Mouse (Mus musculus) heart, embryonic 15.5 days (tissue): Measurements from ENCODE around the gene Serpinb13. TPM values are rescaled to one million over a fixed set of nuclear protein-coding genes. Genes with fewer than 3 reads are reported as not detected.
A peak's percentile ranks its signal among the peaks of the same experiment; 100 is the strongest.

Source experiments
- ATAC-seq: fragments of 200-750 bp; cut with Nextera tagmentation; replicated peaks from 2 replicates; pipeline ENCODE4 v1.8.0; 2017; ENCODE audit warnings: low read depth, moderate TSS enrichment; ENCODE audit not compliant: insufficient number of reproducible peaks, insufficient read depth, low FRiP score
- H3K27ac ChIP-seq: fragments of 300-500 bp; sonication (generic); 2 replicates; pipeline ENCODE4 v1.5.1; 2015; ENCODE audit warnings: mild to moderate bottlenecking, inconsistent platforms
- H3K27me3 ChIP-seq: fragments of 300-500 bp; sonication (generic); 2 replicates; pipeline ENCODE4 v1.6.1; 2015; ENCODE audit warnings: inconsistent platforms
- H3K36me3 ChIP-seq: fragments of 300-500 bp; sonication (generic); 2 replicates; pipeline ENCODE4 v1.6.1; 2015; ENCODE audit warnings: mild to moderate bottlenecking, inconsistent platforms
- H3K4me1 ChIP-seq: fragments of 300-500 bp; sonication (generic); replicated peaks from 2 replicates; pipeline ENCODE4 v1.6.1; 2015; ENCODE audit warnings: inconsistent platforms
- H3K4me2 ChIP-seq: fragments of 300-500 bp; sonication (generic); 2 replicates; pipeline ENCODE4 v1.6.1; 2015; ENCODE audit warnings: inconsistent platforms, mild to moderate bottlenecking, moderate library complexity
- H3K4me3 ChIP-seq: fragments of 300-500 bp; sonication (generic); 2 replicates; pipeline ENCODE4 v1.5.1; 2015; ENCODE audit warnings: mild to moderate bottlenecking, inconsistent platforms
- H3K9ac ChIP-seq: fragments of 300-500 bp; sonication (generic); 2 replicates; pipeline ENCODE4 v1.6.1; 2015; ENCODE audit warnings: mild to moderate bottlenecking, inconsistent platforms
- H3K9me3 ChIP-seq: fragments of 300-500 bp; sonication (generic); replicated peaks from 2 replicates; pipeline ENCODE4 v1.6.1; 2016; ENCODE audit warnings: inconsistent platforms
- WGBS: fragments of 180-500 bp; shearing (Covaris S2); methylation state at CpG from one replicate; pipeline ENCODE4 v1.1.7; 2015; ENCODE audit warnings: mixed read lengths; 5-methylcytosine and 5-hydroxymethylcytosine counted together
- polyA plus RNA-seq: library from polyadenylated mRNA; unstranded; fragments of >200 nt; fragmentation: Nextera tagmentation; extraction: Ambion mirVana; gene quantifications from 2 replicates; pipeline ENCODE4 v1.2.1, GENCODE M21; 2015

Serpinb13 gene
- polyA plus RNA-seq: not detected in 2 replicates

DNA sequence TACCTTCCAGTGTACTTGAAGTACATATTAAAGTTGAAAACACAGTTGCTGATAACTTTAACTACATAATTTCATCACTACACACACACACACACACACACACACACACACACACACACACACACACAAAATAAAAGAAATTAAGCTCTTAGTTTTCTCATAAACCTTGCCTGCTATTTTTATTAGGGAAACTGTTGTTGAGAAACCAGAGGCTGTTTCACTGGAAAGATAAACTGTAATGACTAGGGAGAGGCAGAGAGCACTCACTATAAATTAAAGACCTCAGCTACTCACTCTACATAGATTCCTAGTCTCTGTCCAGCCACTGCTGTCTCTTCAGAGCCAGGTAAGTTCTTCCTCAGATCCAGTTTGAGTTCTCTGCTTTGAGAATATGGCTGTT is at the start of gene Serpinb13:
Serpinb13 (plus strand) TSS at position 301 of the 400 bp plus-strand sequence.
- Histone ChIP-seq H3K27me3 (no peaks in the 10 kb centered on the region), H3K4me2 (no peak within 1 kb of the TSS), H3K9ac (no peak within 1 kb of the TSS), H3K27ac (no peak within 1 kb of the TSS), H3K9me3 (no peaks in the 10 kb centered on the region), H3K4me3 (no peak within 1 kb of the TSS), H3K4me1 (no peaks in the 10 kb centered on the region), H3K36me3 (no peaks in the 10 kb centered on the region)
- ATAC-seq: no peak

DNA sequence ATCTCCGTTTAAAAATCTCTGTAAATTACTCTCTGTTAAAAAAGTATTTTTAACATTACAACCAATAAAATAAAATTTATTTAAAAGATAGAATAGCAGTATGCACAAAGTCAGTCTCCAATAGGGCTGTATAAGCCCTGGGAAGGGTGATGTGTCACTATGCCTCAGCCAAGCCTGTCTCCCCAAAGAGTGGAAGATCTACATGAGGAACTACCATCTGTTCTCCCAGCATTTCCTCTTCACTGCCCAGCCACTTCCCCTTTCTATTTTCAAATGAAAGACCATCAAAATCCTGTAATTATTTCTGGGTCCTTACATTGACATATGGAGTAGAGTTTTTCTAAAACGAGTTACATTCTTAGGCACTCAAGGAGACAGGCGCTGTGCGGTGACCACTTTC is 48.8 kb upstream of the Serpinb13 start:
- H3K4me3 ChIP-seq: no peak overlapping the region
- ATAC-seq: no peak
- no peaks in the 10 kb centered on the region for H3K27me3 ChIP-seq
- 73% methylated on average over 4 of the region's 4 CpGs for WGBS
- H3K27ac ChIP-seq: no peak overlapping the region
- no peak overlapping the region for H3K9ac ChIP-seq
- no peaks in the 10 kb centered on the region for H3K36me3 ChIP-seq
- no peaks in the 10 kb centered on the region for H3K4me1 ChIP-seq
- H3K4me2 ChIP-seq: no peak overlapping the region
- H3K9me3 ChIP-seq: no peaks in the 10 kb centered on the region

DNA sequence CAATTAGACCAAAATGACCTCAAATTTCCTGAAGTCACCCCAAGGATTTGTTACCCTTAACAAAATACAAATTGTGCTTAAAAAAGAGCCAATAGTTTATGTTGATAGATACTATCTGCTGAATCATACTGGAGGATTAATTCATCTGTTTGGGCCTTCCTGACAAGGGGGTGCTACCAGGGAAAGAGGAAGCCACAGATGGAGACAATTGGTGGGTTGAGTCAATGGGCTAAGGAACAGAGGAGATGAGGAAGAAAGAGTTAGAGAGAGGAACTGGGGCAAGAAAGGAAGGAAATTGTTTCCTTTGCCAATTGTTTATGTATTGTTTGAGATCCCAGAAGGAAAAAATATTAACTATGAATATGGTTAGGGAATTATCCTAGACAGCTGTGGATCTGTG is 47.1 kb upstream of the Serpinb13 start:
- H3K9me3 ChIP-seq: no peaks in the 10 kb centered on the region
- no peak overlapping the region for H3K27ac ChIP-seq
- no peaks in the 10 kb centered on the region for H3K27me3 ChIP-seq
- H3K9ac ChIP-seq: no peak overlapping the region
- ATAC-seq: no peak
- H3K4me3 ChIP-seq: no peak overlapping the region
- H3K36me3 ChIP-seq: no peaks in the 10 kb centered on the region
- no peaks in the 10 kb centered on the region for H3K4me1 ChIP-seq
- no peak overlapping the region for H3K4me2 ChIP-seq

DNA sequence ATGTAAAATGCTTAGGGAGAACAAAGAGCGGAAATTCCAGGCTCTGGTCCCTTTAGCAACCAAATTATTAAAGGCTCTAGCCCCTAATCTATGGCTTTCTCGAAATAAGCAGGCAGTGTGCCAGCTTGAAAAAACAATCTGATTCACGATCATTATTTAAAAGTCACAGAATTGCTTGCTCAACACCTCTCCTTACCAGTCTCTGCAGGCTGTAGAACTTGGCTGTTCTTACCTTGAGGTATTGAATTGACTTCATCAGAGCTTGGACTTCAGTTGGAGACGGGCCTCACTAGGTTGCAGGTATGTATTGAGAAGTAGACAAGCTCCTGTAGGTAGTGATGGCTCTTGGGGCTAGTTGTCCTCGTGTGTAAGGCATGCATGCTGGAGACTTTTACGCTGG is 46.5 kb upstream of the Serpinb13 start, which contains the start of gene Serpinb12:
Serpinb12 (plus strand) TSS at position 185 of the 400 bp plus-strand sequence.
- Histone ChIP-seq H3K27me3 (no peaks in the 10 kb centered on the region), H3K4me3 (no peak within 1 kb of the TSS), H3K4me1 (no peaks in the 10 kb centered on the region), H3K9me3 (no peaks in the 10 kb centered on the region), H3K36me3 (no peaks in the 10 kb centered on the region), H3K27ac (no peak within 1 kb of the TSS), H3K4me2 (no peak within 1 kb of the TSS), H3K9ac (no peak within 1 kb of the TSS)
- ATAC-seq: no peak
- whole genome bisulfite sequencing: 68% methylated on average over 6 of the region's 6 CpGs

DNA sequence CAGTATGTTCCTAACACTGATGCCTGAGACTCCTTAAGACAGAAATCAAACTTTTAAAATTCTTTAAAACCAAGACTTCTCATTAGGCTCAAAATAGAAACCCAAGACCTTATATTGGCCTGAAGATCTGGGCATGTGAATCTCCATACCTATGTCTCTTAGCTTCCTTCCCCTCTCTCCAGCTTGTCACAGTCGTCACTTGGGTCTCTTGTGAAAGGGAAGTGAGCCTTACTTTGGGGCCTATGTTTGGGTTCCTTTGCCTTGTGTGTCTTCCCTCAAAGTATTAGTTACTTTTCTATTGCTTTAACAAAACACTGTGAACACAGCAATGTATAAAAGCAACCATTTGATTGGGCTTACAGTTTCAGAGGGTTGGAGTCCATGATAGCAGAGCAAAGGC is 33.6 kb upstream of the Serpinb13 start:
- no peaks in the 10 kb centered on the region for H3K36me3 ChIP-seq
- H3K9me3 ChIP-seq: no peaks in the 10 kb centered on the region
- no peak for ATAC-seq
- no peaks in the 10 kb centered on the region for H3K27me3 ChIP-seq
- no peak overlapping the region for H3K9ac ChIP-seq
- no peak overlapping the region for H3K4me3 ChIP-seq
- no peaks in the 10 kb centered on the region for H3K4me1 ChIP-seq
- no peak overlapping the region for H3K27ac ChIP-seq
- WGBS: 61% methylated on average over 1 of the region's 1 CpGs
- no peak overlapping the region for H3K4me2 ChIP-seq

DNA sequence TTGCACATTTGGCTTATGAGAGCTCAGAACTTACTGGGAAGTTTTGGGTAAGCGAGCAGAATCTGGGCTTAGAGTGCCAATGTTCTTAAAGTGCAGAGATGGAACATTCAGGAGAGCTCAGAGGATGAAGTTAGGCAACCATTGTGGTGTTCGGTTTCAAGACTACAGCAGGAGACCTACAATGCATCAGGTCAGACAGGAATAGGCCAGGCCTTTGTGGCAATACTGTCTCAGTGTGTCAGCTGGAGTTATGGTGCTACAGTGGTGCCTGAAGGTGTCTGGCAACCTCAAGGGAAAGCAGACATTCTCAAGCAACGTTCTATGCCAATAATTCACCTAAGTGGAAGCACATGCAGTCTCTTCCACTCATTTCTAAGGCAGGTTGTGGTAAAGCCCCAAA is 20.8 kb upstream of the Serpinb13 start:
- no peaks in the 10 kb centered on the region for H3K9me3 ChIP-seq
- H3K36me3 ChIP-seq: no peaks in the 10 kb centered on the region
- no peak overlapping the region for H3K4me2 ChIP-seq
- H3K27me3 ChIP-seq: no peaks in the 10 kb centered on the region
- 65% methylated on average over 3 of the region's 3 CpGs for WGBS
- ATAC-seq: no peak
- no peak overlapping the region for H3K4me3 ChIP-seq
- no peak overlapping the region for H3K9ac ChIP-seq
- H3K4me1 ChIP-seq: no peaks in the 10 kb centered on the region
- H3K27ac ChIP-seq: no peak overlapping the region

DNA sequence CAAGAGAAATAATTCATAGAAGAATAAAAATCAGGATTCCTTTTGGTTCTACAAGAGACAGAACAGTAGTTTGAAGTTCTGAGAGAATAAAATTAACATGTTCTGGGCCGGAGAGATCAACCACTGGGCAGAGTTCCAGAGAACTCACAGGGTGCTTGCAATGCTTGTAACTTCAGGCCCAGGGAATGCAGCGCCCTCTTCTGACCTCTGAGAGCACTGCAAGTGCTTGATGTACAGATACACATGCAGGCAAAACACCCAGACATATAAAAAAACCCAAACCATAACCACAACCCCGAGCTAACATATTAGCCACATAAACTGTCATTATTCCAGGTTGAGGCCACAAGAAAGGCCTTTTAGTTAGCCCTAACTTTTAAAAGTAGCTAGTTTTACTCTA is 19.8 kb upstream of the Serpinb13 start:
- no peak overlapping the region for H3K27ac ChIP-seq
- no peak overlapping the region for H3K4me3 ChIP-seq
- WGBS: 26% methylated on average over 3 of the region's 3 CpGs
- H3K9ac ChIP-seq: no peak overlapping the region
- no peaks in the 10 kb centered on the region for H3K9me3 ChIP-seq
- H3K27me3 ChIP-seq: no peaks in the 10 kb centered on the region
- H3K4me2 ChIP-seq: no peak overlapping the region
- no peaks in the 10 kb centered on the region for H3K4me1 ChIP-seq
- no peak for ATAC-seq
- no peaks in the 10 kb centered on the region for H3K36me3 ChIP-seq

DNA sequence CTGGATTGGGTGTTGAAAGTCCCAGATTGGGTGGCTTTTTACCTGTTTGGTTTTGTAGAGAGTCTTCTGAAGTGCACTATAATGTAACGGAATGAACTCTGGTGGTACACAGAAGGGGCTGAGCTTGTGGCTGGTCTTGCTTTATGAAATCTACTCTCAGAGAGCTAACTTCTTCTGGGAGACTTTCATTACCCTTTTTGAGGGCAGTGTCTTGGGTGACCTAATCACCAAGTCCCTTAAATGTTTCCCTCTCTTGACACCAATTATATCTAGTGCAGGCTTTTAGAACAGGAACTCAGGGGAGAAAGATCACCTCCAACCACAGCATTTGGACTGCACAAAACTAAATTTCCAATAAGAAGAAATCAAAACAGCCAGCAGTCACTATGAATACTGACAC is 2.3 kb downstream of the Serpinb13 start:
- Histone ChIP-seq H3K27me3 (no peaks in the 10 kb centered on the region), H3K27ac (no peak overlapping the region), H3K36me3 (no peaks in the 10 kb centered on the region), H3K4me2 (no peak overlapping the region), H3K9me3 (no peaks in the 10 kb centered on the region), H3K9ac (no peak overlapping the region), H3K4me3 (no peak overlapping the region), H3K4me1 (no peaks in the 10 kb centered on the region)
- ATAC-seq: no peak
- WGBS: 74% methylated on average over 1 of the region's 1 CpGs

DNA sequence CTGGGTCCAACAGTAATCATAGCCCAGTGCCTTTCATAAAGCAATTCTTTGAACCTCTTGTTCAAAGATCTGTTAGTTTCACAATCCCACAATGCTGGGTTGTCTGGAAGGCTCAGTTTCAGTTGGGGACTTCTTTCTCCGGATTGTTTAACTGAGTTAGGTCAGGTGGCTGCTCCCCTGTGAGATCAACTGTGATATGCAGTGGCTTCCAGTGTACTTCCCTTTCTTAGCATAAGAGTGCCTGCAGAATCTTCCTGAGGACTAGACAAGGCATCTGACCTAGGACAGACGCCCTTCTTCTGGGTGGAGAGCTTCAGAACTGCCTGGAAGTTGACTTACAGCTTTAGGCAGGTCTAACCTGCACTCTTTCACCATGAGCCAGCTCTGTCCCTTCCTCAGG is 3.1 kb downstream of the Serpinb13 start:
- Histone ChIP-seq H3K9ac (no peak overlapping the region), H3K27me3 (no peaks in the 10 kb centered on the region), H3K27ac (no peak overlapping the region), H3K9me3 (no peaks in the 10 kb centered on the region), H3K4me1 (no peaks in the 10 kb centered on the region), H3K36me3 (no peaks in the 10 kb centered on the region), H3K4me3 (no peak overlapping the region), H3K4me2 (no peak overlapping the region)
- 67% methylated on average over 2 of the region's 2 CpGs for WGBS
- no peak for ATAC-seq

DNA sequence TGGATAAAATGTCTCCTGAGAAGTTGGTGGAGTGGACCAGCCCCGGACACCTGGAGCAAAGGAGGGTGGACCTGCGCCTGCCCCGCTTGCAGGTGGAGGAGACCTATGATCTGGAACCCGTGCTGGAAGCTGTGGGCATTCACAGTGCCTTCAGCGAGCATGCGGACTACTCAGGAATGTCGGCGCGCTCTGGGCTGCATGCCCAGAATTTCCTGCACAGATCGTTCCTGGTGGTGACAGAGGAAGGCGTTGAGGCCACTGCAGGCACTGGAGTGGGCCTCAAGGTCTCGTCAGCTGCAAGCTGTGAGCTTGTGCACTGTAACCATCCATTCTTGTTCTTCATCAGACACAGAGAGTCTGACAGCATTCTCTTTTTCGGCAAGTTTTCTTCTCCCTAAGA is 19.6 kb downstream of the Serpinb13 start:
- 39% methylated on average over 13 of the region's 13 CpGs for WGBS
- H3K9me3 ChIP-seq: no peaks in the 10 kb centered on the region
- no peak overlapping the region for H3K4me3 ChIP-seq
- H3K27ac ChIP-seq: peak overlapping the region; percentile 76
- ATAC-seq: peak; percentile 95
- H3K4me1 ChIP-seq: peaks cover 8% of the 10 kb centered on the region
- H3K9ac ChIP-seq: no peak overlapping the region
- H3K36me3 ChIP-seq: no peaks in the 10 kb centered on the region
- no peaks in the 10 kb centered on the region for H3K27me3 ChIP-seq
- peak overlapping the region; percentile 29; the same call in 1 of the 2 replicates for H3K4me2 ChIP-seq

DNA sequence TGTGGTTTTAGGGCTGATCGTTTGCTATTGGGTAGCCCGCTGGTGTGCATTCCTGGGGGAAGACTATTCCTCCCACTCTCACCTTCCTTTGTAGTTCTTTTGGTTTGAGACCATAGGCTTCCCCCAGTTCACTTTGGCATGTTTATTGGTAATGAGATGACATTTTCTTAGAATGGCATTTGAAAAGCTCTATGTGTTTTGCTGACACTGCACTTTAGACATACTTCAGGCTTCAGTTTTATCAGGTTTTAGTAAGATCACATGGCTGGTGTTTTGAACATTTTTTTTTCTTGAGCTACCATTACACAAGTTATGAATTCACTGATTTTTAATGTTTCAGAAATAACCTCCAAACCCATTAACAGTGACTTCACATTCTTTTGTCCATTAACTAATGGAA is 21.0 kb downstream of the Serpinb13 start:
- H3K36me3 ChIP-seq: no peaks in the 10 kb centered on the region
- H3K9ac ChIP-seq: no peak overlapping the region
- no peaks in the 10 kb centered on the region for H3K27me3 ChIP-seq
- H3K27ac ChIP-seq: no peak overlapping the region
- ATAC-seq: no peak
- H3K4me3 ChIP-seq: no peak overlapping the region
- WGBS: 82% methylated on average over 2 of the region's 2 CpGs
- H3K4me1 ChIP-seq: peaks cover 8% of the 10 kb centered on the region
- H3K9me3 ChIP-seq: no peaks in the 10 kb centered on the region
- H3K4me2 ChIP-seq: no peak overlapping the region

DNA sequence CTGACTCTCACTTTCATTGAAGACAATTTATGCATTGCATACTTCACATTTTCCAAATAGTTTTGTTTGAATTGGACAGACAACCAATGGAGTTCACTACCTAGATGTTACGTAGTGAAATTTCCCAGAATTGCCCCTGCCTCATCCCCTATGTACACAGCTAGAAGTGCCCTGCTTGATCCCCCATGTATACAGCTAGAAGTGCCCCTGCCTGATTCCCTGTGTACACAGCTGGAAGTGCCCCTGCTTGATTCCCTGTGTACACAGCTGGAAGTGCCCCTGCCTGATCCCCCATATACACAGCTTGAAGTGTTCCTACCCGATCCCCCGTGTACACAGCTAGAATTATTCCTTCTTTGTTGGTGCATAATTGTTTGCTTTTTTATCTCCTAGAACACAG is 25.5 kb downstream of the Serpinb13 start:
- no peaks in the 10 kb centered on the region for H3K36me3 ChIP-seq
- ATAC-seq: no peak
- WGBS: 84% methylated on average over 3 of the region's 3 CpGs

More for the DNA sequence above, 25.5 kb downstream of the Serpinb13 start:
- Histone ChIP-seq H3K27me3 (no peaks in the 10 kb centered on the region), H3K9me3 (no peaks in the 10 kb centered on the region), H3K4me3 (no peak overlapping the region), H3K4me1 (no peaks in the 10 kb centered on the region), H3K27ac (no peak overlapping the region), H3K4me2 (no peak overlapping the region), H3K9ac (no peak overlapping the region)
